Mouse (Mus musculus) B cell, adult 67 days (primary cell): Measurements from ENCODE around the gene Morc4. TPM values are rescaled to one million over a fixed set of nuclear protein-coding genes. Genes with fewer than 3 reads are reported as not detected.

Experiments
- total RNA-seq, 2 experiments: library from RNA; stranded (reverse); gene quantifications; 4 replicates each; pipeline ENCODE4 v1.2.4; 2023

The Morc4 gene
- total RNA-seq = not detected

GRCm38 (mm10) chrX:139870938-139871791 lies at the start of gene Morc4:
TSS of gene Morc4 (minus strand) at chrX:139871677.

GRCm38 (mm10) chrX:139800406-139800878 lies 71.0 kb downstream of the Morc4 start, which contains the start of gene Cldn2:
TSS of gene Cldn2 (plus strand) at chrX:139800828.

GRCm38 (mm10) chrX:139782278-139783044 lies 89.0 kb downstream of the Morc4 start, which contains the start of gene Ripply1:
TSS of gene Ripply1 (minus strand) at chrX:139782353.

Other genes starting within 250 kb of the Morc4 start
- gene Tbc1d8b, start 186.7 kb downstream of the Morc4 start, total RNA-seq = 1 to 10 TPM; 6.7 to 10.0 TPM
- gene Gm15013, start 157.2 kb downstream of the Morc4 start, total RNA-seq = not detected
- gene Ripply1, start 89.3 kb downstream of the Morc4 start, total RNA-seq = not detected
- gene Cldn2, start 70.8 kb downstream of the Morc4 start, total RNA-seq = not detected
- 10 to 100 TPM; 27.7 to 27.9 TPM for gene Rbm41, start 126.9 kb upstream of the Morc4 start, total RNA-seq
- gene Nup62cl, start 191.0 kb upstream of the Morc4 start, total RNA-seq = not detected
- gene Pih1h3b, start 191.2 kb upstream of the Morc4 start, total RNA-seq = not detected